Mouse (Mus musculus) embryonic facial prominence, embryonic 13.5 days (tissue): ENCODE results near the gene Vmn2r5. TPM values are rescaled to one million over a fixed set of nuclear protein-coding genes. Genes with fewer than 3 reads are reported as not detected.
"Not testable (repeated sequence)": the region's sequence is repeated elsewhere in the genome, so short reads cannot be mapped to it uniquely, and the experiment has no call there.

Source experiments
- ATAC-seq: fragments of 200-750 bp; cut with Nextera tagmentation; 2 replicates; pipeline ENCODE4 v1.8.0; 2017; ENCODE audit warnings: low read depth; ENCODE audit not compliant: insufficient number of reproducible peaks, insufficient read depth, low FRiP score, low TSS enrichment
- H3K27ac ChIP-seq: fragments of 300-500 bp; sonication (generic); 2 replicates; pipeline ENCODE4 v1.5.1; 2015; ENCODE audit warnings: moderate library complexity, mild to moderate bottlenecking, inconsistent platforms
- H3K27me3 ChIP-seq: fragments of 300-500 bp; sonication (generic); 2 replicates; pipeline ENCODE4 v1.6.1; 2015; ENCODE audit warnings: mild to moderate bottlenecking, inconsistent platforms
- H3K36me3 ChIP-seq: fragments of 300-500 bp; sonication (generic); 2 replicates; pipeline ENCODE4 v1.6.1; 2015; ENCODE audit warnings: mild to moderate bottlenecking, inconsistent platforms
- H3K4me1 ChIP-seq: fragments of 300-500 bp; sonication (generic); 2 replicates; pipeline ENCODE4 v1.6.1; 2015; ENCODE audit warnings: inconsistent platforms
- H3K4me2 ChIP-seq: fragments of 300-500 bp; sonication (generic); 2 replicates; pipeline ENCODE4 v1.6.1; 2015; ENCODE audit warnings: moderate library complexity, mild to moderate bottlenecking, inconsistent platforms
- H3K4me3 ChIP-seq: fragments of 300-500 bp; sonication (generic); 2 replicates; pipeline ENCODE4 v1.5.1; 2015; ENCODE audit warnings: mild to moderate bottlenecking, inconsistent platforms
- H3K9ac ChIP-seq: fragments of 300-500 bp; sonication (generic); 2 replicates; pipeline ENCODE4 v1.6.1; 2015; ENCODE audit warnings: mild to moderate bottlenecking, inconsistent platforms
- H3K9me3 ChIP-seq: fragments of 300-500 bp; sonication (generic); 2 replicates; pipeline ENCODE4 v1.6.1; 2016; ENCODE audit warnings: inconsistent platforms
- WGBS: fragments of 180-500 bp; shearing (Covaris S2); methylation state at CpG from one replicate; pipeline ENCODE4 v1.1.7; 2015; ENCODE audit warnings: mixed read lengths; 5-methylcytosine and 5-hydroxymethylcytosine counted together
- polyA plus RNA-seq: library from polyadenylated mRNA; unstranded; fragments of >200 nt; fragmentation: Nextera tagmentation; extraction: Ambion mirVana; gene quantifications from 2 replicates; pipeline ENCODE4 v1.2.1, GENCODE M21; 2015

Gene Vmn2r5
- not detected in 2 replicates for polyA plus RNA-seq

DNA sequence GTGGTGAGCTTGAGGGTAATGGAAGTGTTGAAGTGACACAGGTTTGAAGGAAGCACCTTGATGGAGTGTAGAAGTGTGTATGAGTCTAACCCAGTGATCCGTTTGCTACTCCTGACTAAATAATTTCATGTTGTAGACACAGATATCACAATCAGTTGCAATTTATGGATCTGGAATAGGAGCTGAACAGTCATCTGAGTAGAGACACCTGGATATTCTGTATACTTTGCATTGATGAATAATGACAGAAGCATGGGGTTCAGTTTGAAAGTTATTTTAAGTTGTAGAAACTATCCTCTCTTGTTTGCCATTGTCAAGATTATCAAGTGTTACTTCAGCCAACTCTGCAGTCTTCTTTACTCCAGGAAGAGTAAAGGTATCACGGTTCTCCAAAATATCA is at the start of gene Vmn2r5:
Vmn2r5 (minus strand) TSS at position 101 of the 400 bp plus-strand sequence.
- H3K4me3 ChIP-seq, ATAC-seq, H3K4me2 ChIP-seq, H3K27me3 ChIP-seq, H3K4me1 ChIP-seq, H3K9me3 ChIP-seq, H3K36me3 ChIP-seq, H3K27ac ChIP-seq, H3K9ac ChIP-seq: not testable (repeated sequence)
- WGBS = 63% methylated on average over 1 of the region's 2 CpGs

DNA sequence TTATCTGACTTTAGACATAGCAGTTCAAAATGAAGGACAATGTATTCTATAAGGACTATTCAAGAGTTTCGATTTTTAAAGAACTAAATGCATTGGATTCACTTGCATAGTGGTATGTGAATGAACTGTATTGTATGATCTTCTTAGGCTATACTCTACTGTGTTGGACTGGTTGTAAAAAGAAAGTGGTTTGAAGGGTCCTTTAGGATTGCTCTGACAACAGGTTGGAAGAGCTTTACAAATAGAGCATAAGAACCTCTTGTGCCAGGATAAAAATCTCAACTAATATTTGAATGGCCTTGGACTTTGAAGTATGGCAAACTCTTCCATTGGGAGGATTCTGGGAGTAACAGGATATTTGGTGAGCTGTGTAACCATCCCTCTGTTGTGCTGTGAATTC is 13.9 kb upstream of the Vmn2r5 start:
- ATAC-seq = not testable (repeated sequence)
- 74% methylated on average over 1 of the region's 1 CpGs for whole genome bisulfite sequencing

More for the DNA sequence above, 13.9 kb upstream of the Vmn2r5 start:
- not testable (repeated sequence) for H3K4me3 ChIP-seq, H3K27me3 ChIP-seq, H3K4me2 ChIP-seq, H3K36me3 ChIP-seq, H3K9me3 ChIP-seq, H3K4me1 ChIP-seq, H3K9ac ChIP-seq, H3K27ac ChIP-seq

Other genes starting within 250 kb of the Vmn2r5 start
- gene Vmn2r3, start 220.1 kb downstream of the Vmn2r5 start, polyA plus RNA-seq = not detected in 2 replicates
- gene Vmn2r4, start 94.5 kb downstream of the Vmn2r5 start, polyA plus RNA-seq = not detected in 2 replicates
- gene Vmn2r6, start 56.0 kb upstream of the Vmn2r5 start, polyA plus RNA-seq = not detected in 2 replicates